Mouse (Mus musculus) brown adipose tissue, adult 24 weeks (tissue): ENCODE results near the gene Baiap2l1. TPM values are rescaled to one million over a fixed set of nuclear protein-coding genes. Genes with fewer than 3 reads are reported as not detected.

Experiments used
- H3K27ac ChIP-seq: fragments of 200-500 bp; replicated peaks from 2 replicates; pipeline ENCODE4 v1.5.1; 2012; ENCODE audit warnings: low read depth, mild to moderate bottlenecking, low read length
- H3K4me1 ChIP-seq: fragments of 200-500 bp; 2 replicates; pipeline ENCODE4 v1.6.1; 2012; ENCODE audit warnings: low read length, mixed read lengths; ENCODE audit not compliant: control insufficient read depth, insufficient read depth, insufficient read length
- H3K4me3 ChIP-seq: fragments of 200-500 bp; 2 replicates; pipeline ENCODE4 v1.5.1; 2012; ENCODE audit warnings: low read depth, mild to moderate bottlenecking, low read length, moderate library complexity; ENCODE audit not compliant: insufficient read depth
- polyA plus RNA-seq: library from polyadenylated mRNA; stranded (reverse); fragments of >200 nt; gene quantifications from 2 replicates; pipeline ENCODE4 v1.2.4, GENCODE M21; 2012; ENCODE audit not compliant: missing spikeins, insufficient read depth, insufficient read length

Baiap2l1 gene
- polyA plus RNA-seq, 1 experiment, result not detected

- Histone ChIP-seq H3K4me3 (peak overlapping the region; percentile 73), H3K4me1 (peaks cover 25% of the 10 kb centered on the region), H3K27ac (peak overlapping the region; percentile 94)
Measured at GRCm38 (mm10) chr5:144222811-144223502, 135.0 kb downstream of the Baiap2l1 start.

DNA sequence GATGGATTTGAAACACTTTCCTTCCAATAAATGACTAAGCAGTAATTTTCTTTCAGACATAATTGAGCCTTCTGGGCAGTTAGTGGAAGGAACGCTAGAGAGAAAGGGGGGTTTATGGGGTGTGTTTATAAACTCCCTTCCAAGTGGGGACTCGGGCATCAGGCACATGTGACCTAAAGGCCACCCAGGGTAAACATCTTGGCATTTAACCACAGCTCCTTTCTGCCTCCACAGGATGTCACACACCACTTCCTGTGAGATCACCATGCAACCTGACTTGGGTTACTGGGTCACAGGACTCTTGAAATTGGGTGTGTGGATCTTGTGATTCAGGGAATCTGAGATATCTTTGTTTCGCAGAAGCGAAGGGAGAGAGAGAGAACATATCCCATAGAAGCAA lies 136.6 kb downstream of the Baiap2l1 start:
- peak overlapping the region; percentile 94 for H3K27ac ChIP-seq
- H3K4me3 ChIP-seq, result peak overlapping the region; percentile 73
- peaks cover 25% of the 10 kb centered on the region for H3K4me1 ChIP-seq

DNA sequence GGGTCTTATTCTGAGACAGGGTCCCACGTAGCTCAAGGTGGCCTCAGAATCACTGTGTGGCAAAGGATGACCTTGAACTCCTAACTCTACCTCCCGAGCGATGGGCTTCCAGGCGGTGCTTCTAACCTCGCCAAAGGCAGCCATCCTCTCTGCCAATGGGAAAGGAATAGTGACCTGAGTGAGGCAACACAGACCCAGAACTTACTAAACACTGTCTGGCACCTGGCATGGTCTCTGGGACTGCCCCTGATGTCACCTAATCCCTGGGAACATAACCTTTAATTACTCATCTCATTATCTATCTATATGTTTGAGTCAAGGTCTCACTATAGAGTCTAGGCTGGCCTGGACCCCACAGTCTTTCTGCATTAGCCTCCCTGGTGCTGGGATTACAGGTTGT lies 138.0 kb downstream of the Baiap2l1 start:
- Histone ChIP-seq H3K4me3 (no peak overlapping the region), H3K27ac (peak overlapping the region; percentile 72), H3K4me1 (peaks cover 23% of the 10 kb centered on the region)

DNA sequence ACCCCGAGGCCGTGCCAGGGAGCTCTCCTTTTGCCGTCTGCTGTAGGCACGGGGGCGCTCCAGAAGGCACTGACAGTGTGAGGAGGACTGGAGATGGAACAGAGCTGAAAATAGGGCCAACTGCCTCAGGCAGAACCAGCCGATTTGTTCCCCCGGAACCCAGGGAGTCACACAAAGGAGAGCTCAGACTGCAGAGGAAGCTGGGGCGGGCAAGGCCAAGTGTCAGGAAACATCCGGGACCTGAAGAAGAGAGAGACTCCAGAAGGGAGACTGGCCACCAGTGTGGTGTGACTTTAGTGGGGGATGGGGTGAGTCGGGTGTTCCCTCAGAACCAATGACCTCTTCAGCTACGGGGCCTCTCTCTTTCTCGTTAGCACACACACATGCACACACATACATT lies 138.6 kb downstream of the Baiap2l1 start:
- peak overlapping the region; percentile 72 for H3K27ac ChIP-seq
- no peak overlapping the region for H3K4me3 ChIP-seq
- peaks cover 19% of the 10 kb centered on the region for H3K4me1 ChIP-seq

GRCm38 (mm10) chr5:144218061-144218460 lies 139.9 kb downstream of the Baiap2l1 start:
- Histone ChIP-seq H3K4me3 (no peak overlapping the region), H3K27ac (no peak overlapping the region), H3K4me1 (peaks cover 19% of the 10 kb centered on the region)

DNA sequence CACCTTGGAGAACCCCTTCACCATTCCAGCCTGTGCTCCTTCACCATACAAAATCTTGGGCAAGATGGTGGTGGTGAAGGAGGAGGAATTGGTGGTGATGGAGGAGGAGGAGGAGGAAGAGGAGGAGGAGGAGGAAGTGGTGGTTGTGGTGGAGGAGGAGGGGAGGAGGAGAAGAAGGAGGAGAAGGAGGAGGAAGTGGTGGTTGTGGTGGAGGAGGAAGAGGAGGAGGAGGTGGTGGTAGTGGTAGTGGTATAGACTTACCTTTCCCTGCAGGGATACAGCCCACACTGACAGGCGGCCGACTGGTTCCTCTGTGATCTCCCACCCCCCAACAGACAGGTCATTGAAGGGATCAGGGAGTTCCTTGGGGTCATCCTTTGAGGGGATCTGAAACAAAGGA lies 141.9 kb downstream of the Baiap2l1 start:
- Histone ChIP-seq H3K4me3 (no peak overlapping the region), H3K4me1 (peaks cover 13% of the 10 kb centered on the region), H3K27ac (no peak overlapping the region)

Other genes with a start within 250 kb of the Baiap2l1 start
- not detected in 2 replicates for gene Bhlha15, start 167.8 kb downstream of the Baiap2l1 start, polyA plus RNA-seq
- 25.9 and 41.4 TPM in 2 replicates for gene Tecpr1, start 134.5 kb downstream of the Baiap2l1 start, polyA plus RNA-seq
- gene Bri3, start 113.7 kb downstream of the Baiap2l1 start, polyA plus RNA-seq, result 230 and 282 TPM in 2 replicates
- gene Nptx2, start 187.8 kb upstream of the Baiap2l1 start, polyA plus RNA-seq, result 0.40 TPM in 1 of 2 replicates, not detected in the other